Mouse (Mus musculus) neural tube, embryonic 10.5 days (tissue): ENCODE results near the gene Noct.
"Not testable (repeated sequence)": the region's sequence is repeated elsewhere in the genome, so short reads cannot be mapped to it uniquely, and the experiment has no call there.

ENCODE experiments used
- DNase-seq: peaks from one replicate; pipeline ENCODE4 v3.0.0-alpha.2; 2017; ENCODE audit warnings: low spot score; ENCODE audit errors: extremely low spot score

Gene Noct

DNA sequence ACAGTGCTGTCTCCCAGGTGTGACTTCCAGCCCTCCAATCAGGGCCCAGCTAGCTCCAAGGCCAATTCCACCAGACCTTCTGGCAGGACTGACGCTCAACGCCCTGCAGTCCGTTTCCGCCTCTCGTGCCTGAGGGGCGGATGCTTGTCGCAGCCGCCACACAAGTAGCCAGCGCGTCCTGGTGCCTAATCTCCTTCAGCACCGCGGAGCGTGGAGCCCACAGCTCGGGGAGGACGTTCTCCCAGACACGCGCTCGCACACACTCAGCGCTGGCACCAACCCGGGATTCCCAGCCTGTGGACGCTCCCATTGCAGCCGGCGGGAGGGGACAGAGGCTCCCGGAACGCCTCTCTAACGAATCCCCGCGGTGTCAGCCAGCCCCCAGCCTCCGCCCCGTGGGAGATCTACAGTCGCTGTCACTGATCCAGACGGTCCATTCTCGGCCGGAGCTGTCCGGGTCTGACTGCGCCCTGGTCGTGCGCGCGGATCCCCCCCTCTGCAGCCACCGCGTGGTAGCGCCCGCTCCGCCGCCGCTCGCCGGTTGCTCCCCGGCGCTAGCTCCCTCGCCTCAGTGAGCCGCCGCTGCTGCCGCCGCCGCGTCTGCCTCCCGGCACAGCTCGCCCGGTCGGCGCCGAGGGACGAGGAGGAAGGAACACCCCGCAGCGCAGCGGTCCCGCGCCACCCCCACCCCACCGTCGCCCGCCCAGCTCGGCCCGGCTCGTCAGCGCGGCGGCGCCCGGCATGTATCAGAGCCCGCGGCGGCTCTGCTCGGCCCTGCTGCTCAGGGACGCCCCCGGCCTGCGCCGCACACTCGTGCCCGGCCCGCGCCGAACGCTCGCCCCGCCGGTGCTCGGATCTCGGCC, at the start of gene Noct:
Gene Noct, plus strand, starts transcription at position 85 of the 863 bp plus-strand sequence.
- peak; percentile 93 for DNase-seq

DNA sequence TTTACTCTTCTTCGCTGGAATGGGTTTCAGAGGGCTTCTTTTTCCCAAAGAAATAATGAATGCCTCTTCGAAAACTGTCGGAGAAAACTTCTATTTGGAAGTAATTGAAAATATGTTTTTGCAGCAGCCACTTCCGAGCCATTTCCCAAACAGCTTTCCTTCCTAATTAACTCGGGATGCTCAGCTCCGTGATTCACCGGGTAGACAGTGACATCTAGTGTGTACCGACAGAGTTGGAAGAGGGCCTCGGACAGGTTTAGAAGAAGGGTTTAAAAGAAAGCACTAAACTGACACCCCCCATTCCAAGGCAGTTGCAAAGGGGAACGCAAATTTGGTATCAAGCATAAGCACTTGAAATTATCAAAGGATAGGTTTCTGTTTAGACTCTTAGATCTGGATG, 46.1 kb upstream of the Noct start:
- DNase-seq: no peak

DNA sequence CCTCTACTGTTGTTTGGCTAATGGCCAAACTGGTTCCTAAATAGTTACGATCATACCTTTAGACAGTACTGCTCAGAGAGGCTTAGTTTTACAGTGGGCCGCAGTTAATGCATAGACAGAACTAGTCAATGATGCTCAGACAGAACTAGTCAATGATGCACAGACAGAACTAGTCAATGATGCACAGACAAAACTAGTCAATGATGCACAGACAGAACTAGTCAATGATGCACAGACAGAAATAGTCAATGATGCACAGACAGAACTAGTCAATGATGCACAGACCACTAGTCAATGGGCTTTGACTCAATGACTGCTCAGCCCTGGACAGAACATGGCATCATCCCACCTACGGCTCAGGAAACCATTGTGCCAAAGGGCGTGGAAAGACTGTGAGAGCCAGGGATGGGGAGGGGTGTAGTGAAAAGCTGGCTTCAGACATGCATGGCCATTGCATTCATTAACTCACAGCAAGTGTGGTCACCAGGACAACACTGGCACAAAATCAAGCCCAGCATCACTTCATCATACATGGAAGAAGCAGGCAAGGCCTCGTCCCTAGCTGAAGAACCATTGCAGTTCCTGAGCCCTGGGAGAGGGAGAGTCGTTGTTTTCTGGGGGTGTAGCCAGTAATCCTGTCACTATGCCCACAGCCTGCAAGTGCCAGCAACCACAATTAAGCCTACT, 44.6 kb upstream of the Noct start:
- no peak for DNase-seq

DNA sequence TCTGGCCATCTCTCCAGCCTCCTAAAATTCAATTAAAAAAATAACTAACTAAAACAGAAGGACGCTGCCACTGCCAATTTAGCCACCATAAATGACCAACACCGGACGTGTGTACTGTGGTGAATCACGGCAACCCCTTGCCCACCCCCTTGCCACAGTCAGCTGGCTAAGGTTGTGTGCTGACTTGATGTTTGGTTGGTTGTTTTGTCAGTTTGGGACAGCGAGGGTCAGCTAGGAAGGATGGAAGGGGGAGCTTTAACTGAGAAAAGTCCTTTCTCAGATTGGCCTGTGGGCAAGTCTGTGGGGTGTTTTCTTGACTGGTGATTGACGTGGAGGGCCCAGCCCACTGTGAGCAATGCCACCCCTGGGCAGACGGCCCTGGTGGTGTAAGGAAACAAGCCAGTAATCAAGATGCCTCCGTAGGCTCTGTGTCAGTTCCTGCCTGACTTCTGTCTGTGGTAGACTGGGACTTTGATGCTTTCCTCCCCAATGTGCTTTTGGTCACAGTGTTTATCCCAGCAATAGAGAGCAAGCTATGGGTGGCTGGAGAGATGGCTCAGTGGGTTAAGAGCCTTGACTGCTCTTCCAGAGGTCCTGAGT, 43.8 kb upstream of the Noct start:
- DNase-seq: no peak

DNA sequence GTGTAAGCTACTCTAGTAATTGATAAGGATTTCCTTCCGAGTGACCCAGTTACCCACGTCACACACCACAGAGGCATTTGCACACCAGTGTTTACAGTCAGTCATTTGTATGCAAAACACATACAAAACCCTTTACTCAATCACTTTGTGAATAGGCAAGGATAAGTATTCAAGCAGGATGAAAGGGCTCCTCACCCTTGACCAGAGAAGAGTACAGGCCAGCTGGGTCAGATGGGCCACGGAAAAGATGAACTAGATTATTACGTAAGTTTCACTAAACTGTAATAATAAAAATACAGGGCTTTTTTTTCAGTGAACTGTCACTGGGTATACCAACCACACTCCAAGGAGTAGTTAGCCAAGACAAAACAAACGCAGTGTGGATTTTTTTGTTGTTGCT, 41.8 kb upstream of the Noct start:
- DNase-seq: no peak

DNA sequence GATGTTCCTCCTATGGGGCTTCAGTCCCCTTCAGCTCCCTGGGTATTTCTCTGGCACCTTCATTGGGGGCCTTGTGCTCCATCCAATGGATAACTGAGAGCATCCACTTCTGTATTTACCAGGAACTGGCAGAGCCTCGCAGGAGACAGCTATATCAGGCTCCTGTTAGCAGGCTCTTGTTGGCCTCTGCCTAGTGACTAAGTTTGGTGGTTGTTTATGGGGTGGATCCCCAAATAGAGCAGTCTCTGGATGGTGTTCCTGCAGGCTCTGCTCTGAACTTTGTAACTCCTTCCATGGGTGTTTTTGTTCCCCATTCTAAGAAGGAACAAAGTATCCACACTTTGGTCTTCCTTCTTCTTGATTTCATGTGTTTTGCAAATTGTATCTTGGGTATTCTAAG, 40.7 kb upstream of the Noct start:
- DNase-seq: not testable (repeated sequence)

DNA sequence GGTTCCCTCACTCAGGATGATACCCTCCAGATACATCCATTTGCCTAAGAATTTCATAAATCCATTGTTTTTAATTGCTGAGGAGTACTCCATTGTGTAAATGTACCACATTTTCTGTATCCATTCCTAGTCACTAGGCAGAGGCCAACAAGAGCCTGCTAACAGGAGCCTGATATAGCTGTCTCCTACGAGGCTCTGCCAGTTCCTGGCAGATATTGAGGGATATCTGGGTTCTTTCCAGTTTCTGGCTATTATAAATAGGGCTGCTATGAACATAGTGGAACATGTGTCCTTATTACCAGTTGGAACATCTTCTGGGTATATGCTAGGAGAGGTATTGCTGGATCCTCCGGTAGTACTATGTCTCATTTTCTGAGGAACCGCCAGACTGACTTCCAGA, 40.3 kb upstream of the Noct start:
- not testable (repeated sequence) for DNase-seq

DNA sequence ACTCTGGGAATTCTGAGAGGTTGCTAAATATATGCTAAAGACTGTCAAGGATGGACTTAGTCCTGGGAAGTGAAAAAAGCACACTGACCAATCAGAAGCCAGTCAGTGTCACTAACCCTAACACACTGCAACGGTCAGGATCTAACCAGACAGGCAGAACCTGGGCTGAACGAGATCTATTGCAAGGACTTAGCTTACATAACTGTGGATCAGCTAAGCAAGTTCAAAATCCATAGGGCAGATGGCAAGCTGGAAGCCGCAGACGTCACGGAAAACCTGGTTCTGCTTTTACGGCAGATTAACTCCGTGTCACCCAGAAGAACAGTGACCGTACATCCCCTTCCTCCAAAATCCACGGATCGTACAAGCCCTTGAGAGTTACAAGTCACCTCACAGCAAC, 39.5 kb upstream of the Noct start:
- no peak for DNase-seq

DNA sequence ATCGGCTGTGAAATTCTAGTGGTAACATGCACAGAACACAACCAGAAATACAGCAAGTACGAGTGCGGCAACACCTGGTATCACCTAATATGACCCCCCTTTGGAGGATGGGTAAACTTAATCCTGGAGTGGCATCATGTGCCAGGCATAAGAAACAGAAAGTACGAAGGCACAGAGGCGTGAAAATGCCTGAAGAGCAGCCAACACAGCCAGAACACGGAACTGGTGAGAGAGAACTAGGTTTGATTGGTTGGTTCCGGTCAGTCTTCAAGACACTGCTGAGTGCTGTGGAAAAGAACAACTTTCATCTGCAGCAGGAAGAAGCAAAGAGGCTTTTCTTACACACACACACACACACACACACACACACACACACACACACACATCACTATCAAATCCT, 38.8 kb upstream of the Noct start:
- no peak for DNase-seq

DNA sequence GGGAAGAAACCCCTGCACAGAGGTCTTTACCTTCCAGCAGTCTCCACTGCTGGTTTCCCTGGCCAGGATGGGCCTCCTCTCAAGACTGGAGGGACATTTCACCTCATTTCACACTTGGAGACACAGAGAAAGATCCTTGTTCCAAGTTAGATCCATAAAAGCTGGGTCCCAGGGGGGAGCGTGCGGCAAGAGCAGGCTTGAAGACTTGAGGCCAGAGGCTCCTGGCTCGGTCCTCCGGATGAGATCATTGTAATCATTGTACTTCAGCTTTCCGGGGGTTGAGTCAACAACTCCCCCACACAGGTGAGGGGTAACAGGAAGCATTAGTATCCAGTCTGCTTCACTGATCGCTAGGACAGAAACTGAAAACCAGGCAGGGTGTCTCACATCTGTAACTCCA, 30.2 kb upstream of the Noct start:
- DNase-seq: no peak

DNA sequence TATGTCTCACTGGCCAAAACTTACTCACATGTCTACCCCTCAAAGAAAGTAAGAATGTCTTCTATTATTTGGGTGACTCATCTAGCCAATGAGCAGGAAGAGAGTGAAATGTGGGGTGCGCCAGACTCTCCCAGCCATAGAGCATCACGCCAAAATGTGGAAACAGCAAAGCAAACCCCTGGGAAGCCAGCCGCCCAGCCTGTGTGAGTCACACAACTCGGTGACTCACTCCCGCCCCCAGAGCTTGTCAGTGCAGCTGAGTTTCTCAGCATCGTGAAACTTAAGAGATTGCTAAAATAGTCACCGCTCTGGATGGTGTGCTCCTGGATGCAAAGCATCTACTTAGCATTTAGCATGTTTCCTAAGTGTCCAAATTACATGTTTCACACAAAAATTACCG, 28.9 kb upstream of the Noct start:
- no peak for DNase-seq

DNA sequence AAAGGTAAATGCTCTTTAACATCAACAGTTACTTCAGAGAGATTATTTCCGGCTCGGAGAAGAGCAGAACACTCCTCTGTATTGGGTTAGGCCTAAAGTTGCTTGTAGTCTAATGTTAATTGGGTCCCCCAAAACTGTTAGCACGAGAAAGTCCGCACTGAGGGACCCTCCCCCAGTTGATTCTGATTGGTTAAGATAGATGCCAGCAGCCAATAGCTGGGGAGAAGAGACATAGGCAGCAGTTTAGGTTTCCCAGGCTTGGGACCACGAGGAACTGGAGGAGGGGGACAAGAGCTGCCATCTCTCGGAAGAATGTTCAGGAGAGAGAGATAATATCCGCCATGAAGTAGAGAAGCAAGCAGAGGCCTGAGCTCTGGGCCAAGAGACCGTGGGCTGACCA, 28.5 kb upstream of the Noct start:
- DNase-seq: peak; percentile 20

DNA sequence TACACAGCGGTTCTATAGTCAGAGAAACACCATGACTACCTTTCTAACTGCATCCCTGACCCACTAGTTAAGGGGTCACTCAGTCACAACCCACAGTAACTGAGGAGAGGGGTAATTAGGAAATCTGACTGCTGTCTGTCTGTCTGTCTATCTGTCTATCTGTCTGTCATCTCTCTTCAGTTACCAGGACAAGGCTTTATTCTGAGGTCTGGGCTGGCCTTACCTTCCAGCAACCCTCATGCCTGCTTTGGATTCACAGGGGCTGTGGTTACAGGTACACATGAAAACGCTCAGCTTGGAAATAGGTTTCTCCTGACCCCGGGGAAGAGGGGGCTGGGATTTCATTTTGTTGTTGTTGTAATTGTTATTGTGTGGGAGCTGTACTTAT, 27.5 kb upstream of the Noct start:
- no peak for DNase-seq

DNA sequence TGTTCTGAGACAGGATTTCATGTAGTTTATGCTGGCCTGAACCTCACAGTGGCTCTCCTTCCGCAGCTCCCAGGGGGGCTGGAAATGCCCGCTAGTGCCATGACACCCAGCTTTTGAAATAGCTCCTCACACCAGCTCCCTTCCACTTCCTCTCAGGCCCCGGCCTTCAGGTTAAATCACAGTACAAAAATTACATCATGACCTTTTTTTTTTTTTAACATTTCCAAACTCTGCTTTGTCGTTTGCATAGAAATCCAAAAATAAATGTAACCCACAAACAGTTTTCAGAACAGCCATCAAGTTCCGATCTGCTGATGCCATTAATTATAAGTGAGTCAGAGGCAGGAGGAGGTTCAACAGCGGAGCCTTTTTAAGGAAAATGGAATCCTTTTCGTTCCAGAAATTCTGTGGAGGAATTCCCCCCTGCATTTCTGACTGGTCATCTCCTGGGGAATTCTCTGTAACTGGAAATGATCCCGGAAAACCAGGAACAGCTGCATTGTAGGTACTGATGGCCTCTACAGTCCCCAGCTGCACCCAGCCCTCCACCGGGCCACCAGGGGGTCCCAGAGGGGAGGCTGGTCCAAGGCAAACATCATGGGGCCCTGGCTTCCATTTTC, 27.0 kb upstream of the Noct start:
- DNase-seq: no peak

DNA sequence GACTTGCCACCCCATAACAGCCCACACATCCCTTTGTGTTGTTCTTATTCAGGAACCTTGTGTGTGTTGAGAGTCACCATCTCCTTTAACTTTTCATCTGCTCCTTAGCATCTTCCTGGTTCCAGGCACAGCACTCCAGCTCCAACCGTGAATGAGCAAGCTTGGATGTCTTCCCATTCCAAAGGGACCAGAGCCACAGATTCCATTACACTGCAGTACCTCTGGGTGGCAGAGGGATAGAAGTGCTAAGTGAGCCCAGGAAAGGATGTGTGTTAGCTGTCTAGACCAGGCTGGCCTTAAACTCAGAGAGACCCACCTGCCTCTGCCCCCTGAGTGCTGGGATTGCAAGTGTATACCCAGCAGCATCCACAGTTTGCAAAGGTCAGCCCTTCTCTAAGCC, 26.0 kb upstream of the Noct start:
- DNase-seq: no peak

DNA sequence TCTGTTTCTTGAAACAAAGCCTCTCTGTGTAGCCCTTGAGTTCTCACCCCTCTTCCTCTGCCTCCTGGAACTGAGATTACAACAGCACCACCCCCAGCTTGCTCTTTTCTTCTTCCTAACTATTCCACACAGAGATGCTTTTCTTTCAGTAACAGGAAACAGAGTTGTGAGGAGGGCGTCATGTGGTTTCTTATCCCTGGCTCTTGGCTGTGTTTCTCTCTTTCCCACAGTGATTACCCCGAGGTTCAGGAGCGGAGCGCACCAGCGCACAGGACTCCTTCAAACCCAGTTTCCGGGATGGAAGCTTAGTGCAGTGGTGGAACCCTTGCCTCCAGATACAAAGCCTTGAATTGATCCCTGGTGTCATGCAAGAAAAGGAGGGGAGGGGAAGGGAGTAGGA, 25.1 kb upstream of the Noct start:
- DNase-seq: no peak

DNA sequence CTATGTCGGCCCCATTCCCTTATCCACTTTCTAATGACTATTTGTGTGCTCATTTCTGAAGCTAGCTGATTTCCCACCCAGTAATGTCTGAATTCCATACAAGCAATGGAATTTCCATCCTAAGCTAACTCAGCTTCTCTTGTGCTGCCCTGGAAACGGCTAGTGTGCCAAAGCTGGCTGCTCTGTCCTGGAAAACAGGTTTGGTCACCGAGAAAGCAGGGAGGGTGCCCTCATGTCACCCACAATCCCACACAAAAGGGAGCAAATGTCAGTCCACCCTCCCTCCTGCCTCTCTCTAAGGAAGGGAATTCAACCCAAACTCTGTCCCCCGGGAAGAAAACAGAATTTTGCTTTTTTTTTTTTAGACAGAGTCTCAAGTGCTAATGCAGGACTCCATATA, 23.9 kb upstream of the Noct start:
- DNase-seq: no peak

DNA sequence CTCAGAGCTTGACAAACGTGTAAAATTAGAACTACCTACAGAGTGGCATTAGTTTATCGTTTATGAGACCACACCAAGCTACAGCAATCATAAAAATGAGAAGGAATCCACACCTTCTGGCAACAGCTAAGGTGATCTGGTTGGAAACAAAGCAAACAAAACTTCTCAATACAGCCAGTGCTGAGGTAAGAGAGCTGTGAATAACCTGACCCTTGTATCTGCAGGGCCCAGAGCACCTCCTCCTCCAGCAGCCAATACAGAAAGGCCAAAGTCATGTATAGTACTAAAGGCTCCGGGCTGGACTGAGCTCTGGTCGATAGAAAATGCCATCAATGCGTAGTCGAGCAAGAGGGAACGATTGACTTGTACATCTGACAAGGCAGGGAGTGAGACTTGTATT, 23.4 kb upstream of the Noct start:
- DNase-seq: no peak

DNA sequence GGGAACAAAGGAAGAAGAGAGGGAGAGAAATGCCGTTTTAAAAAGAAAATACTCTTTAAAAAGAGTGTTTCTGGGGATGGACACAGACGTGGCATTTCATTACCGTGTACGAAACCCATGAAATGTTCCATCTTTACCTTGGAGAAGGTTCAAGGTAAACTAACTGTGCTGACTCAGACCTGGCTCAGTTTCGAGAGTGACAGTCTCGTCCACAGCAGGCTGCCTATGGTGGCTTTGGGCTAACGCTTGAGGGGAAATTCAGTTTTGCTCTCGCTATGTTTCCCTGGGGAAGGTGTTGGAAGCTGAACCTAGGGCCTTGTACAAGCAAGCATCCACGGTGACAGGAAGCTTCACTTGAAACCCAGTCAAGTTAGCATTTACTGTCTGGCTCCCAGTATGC, 22.3 kb upstream of the Noct start:
- no peak for DNase-seq

DNA sequence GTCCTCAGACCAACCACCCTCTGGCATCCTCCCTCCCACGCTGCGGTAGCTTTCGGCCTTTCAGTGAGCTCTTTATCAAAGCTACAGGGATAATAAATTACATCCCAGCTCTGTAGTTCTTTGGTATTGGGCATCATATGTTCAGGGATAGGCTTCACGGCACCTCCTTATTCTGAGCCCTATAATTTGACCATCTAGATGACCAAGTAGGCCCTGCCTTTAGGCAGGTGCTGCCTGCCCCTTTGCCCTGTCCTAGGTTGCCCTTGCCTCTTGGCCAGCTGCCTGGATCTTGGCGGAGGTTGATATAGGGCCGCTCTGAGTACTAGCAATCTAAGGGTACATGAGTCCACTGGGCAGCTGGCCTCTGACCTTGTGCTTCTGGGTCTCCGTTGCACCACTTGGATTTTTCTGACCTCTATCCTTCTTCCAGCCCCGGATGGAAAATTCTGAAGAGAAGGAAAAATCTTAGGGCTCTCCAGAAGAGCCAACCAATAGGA, 21.7 kb upstream of the Noct start:
- no peak for DNase-seq

DNA sequence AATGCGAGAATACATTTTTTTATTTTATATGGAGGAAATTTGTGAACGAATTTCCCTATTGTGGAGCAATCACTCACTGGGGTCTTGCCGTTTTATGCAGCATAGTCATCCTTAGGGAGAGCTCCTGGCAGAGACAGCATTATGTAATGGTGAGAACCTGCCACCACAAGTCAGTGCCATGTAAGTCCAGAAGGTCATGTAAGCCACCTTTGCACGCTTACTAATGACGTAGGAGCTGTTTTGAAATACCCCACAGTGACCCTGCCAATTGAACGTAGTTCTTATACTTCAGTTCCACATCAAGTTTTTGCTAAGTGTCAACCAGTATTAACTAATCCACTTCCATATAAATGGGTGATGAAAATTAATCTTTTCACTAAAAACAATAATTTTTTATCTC, 20.3 kb upstream of the Noct start:
- no peak for DNase-seq

DNA sequence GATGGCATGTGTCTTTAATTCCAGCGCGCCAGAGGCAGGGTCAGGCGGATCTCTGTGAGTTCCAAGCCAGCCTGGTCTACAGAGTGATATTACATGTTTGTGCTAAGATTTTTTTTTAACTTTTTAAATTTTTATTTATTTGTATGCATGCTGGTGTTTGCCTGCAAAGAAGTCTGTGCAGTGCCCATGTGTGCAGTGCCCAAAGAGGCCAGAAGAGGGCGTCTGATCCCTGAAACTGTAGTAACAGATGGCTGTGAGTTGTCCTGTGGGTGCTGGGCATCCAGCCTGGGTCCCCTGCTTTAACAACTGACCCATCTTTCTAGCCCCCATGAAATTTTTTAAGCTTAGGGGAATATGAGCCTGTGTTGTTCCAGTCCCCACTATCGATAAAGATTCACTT, 19.8 kb upstream of the Noct start:
- DNase-seq: no peak
